Mouse (Mus musculus) embryonic fibroblast, embryonic 13.5 days (primary cell): ENCODE measurements around the gene Pgap3.

ENCODE experiments used
- CTCF ChIP-seq: IDR thresholded peaks from 2 replicates; pipeline ENCODE4 v1.5.1; 2011; ENCODE audit warnings: mild to moderate bottlenecking, control low read depth, low read length, moderate library complexity, borderline replicate concordance; ENCODE audit not compliant: insufficient read depth
- POLR2A ChIP-seq: IDR thresholded peaks from 2 replicates; pipeline ENCODE4 v1.6.1; 2011; ENCODE audit warnings: low read depth, mild to moderate bottlenecking, control low read depth, low read length, moderate library complexity

- TF ChIP-seq CTCF (no peak), POLR2A (no peak)
Measured at GRCm38 (mm10) chr11:98437441-98437840, 37.2 kb upstream of the Pgap3 start.
